Mouse (Mus musculus) thymus, adult 2 months (tissue): ENCODE measurements at regions not wholly inside any gene's neighbourhood (a gene's known extent, or its start where the extent isn't known, plus 50 kb on each side); places are given as distances from the start of the nearest gene placed in this dataset.

Experiments used
- CTCF ChIP-seq: fragments of 200-500 bp; IDR thresholded peaks from 2 replicates; pipeline ENCODE4 v1.5.1; 2012; ENCODE audit warnings: mild to moderate bottlenecking, control low read depth, low read length, moderate library complexity, borderline replicate concordance; ENCODE audit not compliant: control insufficient read depth, poor library complexity, insufficient read depth; ENCODE audit errors: extremely low read depth
- POLR2A ChIP-seq: fragments of 200-500 bp; IDR thresholded peaks from 2 replicates; pipeline ENCODE4 v1.6.1; 2012; ENCODE audit warnings: mild to moderate bottlenecking, low read length, control low read depth, moderate library complexity; ENCODE audit not compliant: control insufficient read depth, poor library complexity, insufficient read depth; ENCODE audit errors: extremely low read depth

DNA sequence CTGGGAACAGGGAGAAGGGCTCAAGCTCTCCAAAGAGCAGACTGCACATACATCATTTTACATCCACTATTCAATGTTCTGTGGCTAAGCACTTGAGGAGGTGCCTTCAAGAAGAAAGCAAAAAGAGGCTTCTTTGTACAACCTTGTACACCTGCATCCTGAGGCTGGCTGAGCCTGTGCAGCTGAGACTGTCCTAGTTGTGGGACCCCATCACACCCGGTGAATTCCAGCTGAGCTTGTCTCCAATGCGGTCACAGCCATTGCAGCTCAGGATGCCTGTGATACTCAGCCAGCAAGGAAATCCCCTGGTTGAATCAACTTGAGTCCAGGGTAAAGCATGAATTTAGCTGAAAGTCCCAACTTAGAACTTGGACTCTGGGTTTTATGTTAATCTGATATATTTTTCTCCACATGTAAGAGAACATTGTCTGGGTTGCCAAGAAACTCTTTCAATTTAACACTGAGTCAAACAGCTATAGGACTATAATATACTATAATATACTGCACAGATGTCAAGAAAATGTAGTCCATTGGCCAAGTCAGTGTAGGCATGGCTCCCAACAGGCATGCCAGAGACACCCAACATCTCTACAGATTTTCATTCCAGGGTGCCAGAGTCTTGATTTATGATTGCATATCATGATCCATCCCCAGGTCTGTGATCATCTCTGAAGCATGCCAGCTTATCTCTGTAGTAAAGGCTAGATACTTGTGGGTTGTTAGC lies 599.2 kb downstream of the Pard3 start:
- TF ChIP-seq POLR2A = no peak
- no peak for TF ChIP-seq CTCF
